Mouse (Mus musculus): ENCODE measurements around the gene Lrrc10. TPM values are rescaled to one million over a fixed set of nuclear protein-coding genes. Genes with fewer than 3 reads are reported as not detected.

Gene Lrrc10
- polyA plus RNA-seq, 1 experiment from 2014 or later = not detected

GRCm38 (mm10) chr10:117005707-117006464 is 39.3 kb upstream of the Lrrc10 start:
- Histone ChIP-seq H3K27me3 (ENCODE audit: insufficient read depth, low read length) (no peaks in the 10 kb centered on the region), H3K27ac (ENCODE audit: low read depth) (no peak overlapping the region), H3K9ac (replicated peaks) (no peak overlapping the region), H3K4me3 (ENCODE audit: low read depth, low read length) (no peak overlapping the region), H3K9me3 (ENCODE audit: low read length) (no peaks in the 10 kb centered on the region), H3K36me3 (replicated peaks; ENCODE audit: insufficient read depth, low read length) (no peaks in the 10 kb centered on the region), H3K4me2 (ENCODE audit: low read depth, low read length) (no peak overlapping the region), H3K4me1 (ENCODE audit: insufficient read depth) (no peaks in the 10 kb centered on the region)
- DNase-seq (no peak), ATAC-seq (no peak)
- TF ChIP-seq CTCF (IDR thresholded peaks at IDR 0.05; ENCODE audit: low read depth) (no peak), EP300 (IDR thresholded peaks at IDR 0.05; ENCODE audit: low read depth) (no peak)
- 64% methylated on average over 12 of the region's 12 CpGs for WGBS (ENCODE audit: insufficient replicate concordance)

DNA sequence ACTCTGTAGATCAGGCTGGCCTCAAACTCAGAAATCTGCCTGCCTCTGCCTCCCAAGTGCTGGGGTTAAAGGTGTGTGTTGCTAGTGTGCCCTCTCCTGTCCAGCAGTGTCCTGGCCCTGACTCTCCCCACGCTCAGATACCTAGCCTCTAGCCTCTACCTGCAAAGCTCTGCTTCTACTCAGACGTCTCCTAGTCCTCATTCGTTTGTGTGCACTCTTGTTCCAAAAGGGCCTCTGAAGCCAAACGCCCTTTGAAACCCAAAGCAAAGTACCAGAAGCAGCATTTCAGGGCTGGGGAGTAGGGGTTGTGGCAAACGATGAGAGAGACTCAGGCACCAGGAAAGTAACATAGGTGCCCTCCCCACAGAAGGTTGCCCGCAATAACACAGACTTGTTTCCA is 35.5 kb upstream of the Lrrc10 start:
- DNase-seq (no peak), ATAC-seq (no peak)
- H3K9me3 ChIP-seq (ENCODE audit: low read length) = no peaks in the 10 kb centered on the region
- H3K27me3 ChIP-seq (ENCODE audit: insufficient read depth, low read length) = no peaks in the 10 kb centered on the region
- H3K9ac ChIP-seq (replicated peaks) = no peak overlapping the region
- H3K4me2 ChIP-seq (ENCODE audit: low read depth, low read length) = no peak overlapping the region
- no peak for TF ChIP-seq CTCF (IDR thresholded peaks at IDR 0.05; ENCODE audit: low read depth)
- no peak for TF ChIP-seq EP300 (IDR thresholded peaks at IDR 0.05; ENCODE audit: low read depth)
- H3K36me3 ChIP-seq (replicated peaks; ENCODE audit: insufficient read depth, low read length) = no peaks in the 10 kb centered on the region
- H3K4me3 ChIP-seq (ENCODE audit: low read depth, low read length) = no peak overlapping the region
- H3K4me1 ChIP-seq (ENCODE audit: insufficient read depth) = no peaks in the 10 kb centered on the region
- WGBS (ENCODE audit: insufficient replicate concordance) = 73% methylated on average over 6 of the region's 6 CpGs
- H3K27ac ChIP-seq (ENCODE audit: low read depth) = no peak overlapping the region

GRCm38 (mm10) chr10:117011047-117011446 is 34.1 kb upstream of the Lrrc10 start:
- no peak overlapping the region for H3K9ac ChIP-seq (replicated peaks)
- no peaks in the 10 kb centered on the region for H3K4me1 ChIP-seq (ENCODE audit: insufficient read depth)
- DNase-seq (no peak), ATAC-seq (no peak)
- H3K36me3 ChIP-seq (replicated peaks; ENCODE audit: insufficient read depth, low read length) = no peaks in the 10 kb centered on the region
- no peak overlapping the region for H3K27ac ChIP-seq (ENCODE audit: low read depth)
- TF ChIP-seq CTCF (IDR thresholded peaks at IDR 0.05; ENCODE audit: low read depth) = no peak
- TF ChIP-seq EP300 (IDR thresholded peaks at IDR 0.05; ENCODE audit: low read depth) = no peak
- no peaks in the 10 kb centered on the region for H3K9me3 ChIP-seq (ENCODE audit: low read length)
- no peaks in the 10 kb centered on the region for H3K27me3 ChIP-seq (ENCODE audit: insufficient read depth, low read length)
- no peak overlapping the region for H3K4me3 ChIP-seq (ENCODE audit: low read depth, low read length)
- no peak overlapping the region for H3K4me2 ChIP-seq (ENCODE audit: low read depth, low read length)
- WGBS (ENCODE audit: insufficient replicate concordance) = 68% methylated on average over 8 of the region's 8 CpGs

GRCm38 (mm10) chr10:117013689-117014390 is 31.3 kb upstream of the Lrrc10 start:
- peak; percentile 24 for DNase-seq
- ATAC-seq = no peak
- no peak overlapping the region for H3K4me3 ChIP-seq (ENCODE audit: low read depth, low read length)
- no peak overlapping the region for H3K9ac ChIP-seq (replicated peaks)
- H3K36me3 ChIP-seq (replicated peaks; ENCODE audit: insufficient read depth, low read length) = no peaks in the 10 kb centered on the region
- no peak for TF ChIP-seq CTCF (IDR thresholded peaks at IDR 0.05; ENCODE audit: low read depth)
- TF ChIP-seq EP300 (IDR thresholded peaks at IDR 0.05; ENCODE audit: low read depth) = no peak
- 36% methylated on average over 12 of the region's 12 CpGs for WGBS (ENCODE audit: insufficient replicate concordance)
- H3K27me3 ChIP-seq (ENCODE audit: insufficient read depth, low read length) = no peaks in the 10 kb centered on the region
- no peak overlapping the region for H3K4me2 ChIP-seq (ENCODE audit: low read depth, low read length)
- H3K9me3 ChIP-seq (ENCODE audit: low read length) = no peaks in the 10 kb centered on the region
- no peaks in the 10 kb centered on the region for H3K4me1 ChIP-seq (ENCODE audit: insufficient read depth)
- H3K27ac ChIP-seq (ENCODE audit: low read depth) = no peak overlapping the region

GRCm38 (mm10) chr10:117014565-117014964 is 30.6 kb upstream of the Lrrc10 start:
- H3K27me3 ChIP-seq (ENCODE audit: insufficient read depth, low read length) = no peaks in the 10 kb centered on the region
- H3K4me3 ChIP-seq (ENCODE audit: low read depth, low read length) = no peak overlapping the region
- H3K27ac ChIP-seq (ENCODE audit: low read depth) = no peak overlapping the region
- no peak overlapping the region for H3K9ac ChIP-seq (replicated peaks)
- H3K4me2 ChIP-seq (ENCODE audit: low read depth, low read length) = no peak overlapping the region
- TF ChIP-seq CTCF (IDR thresholded peaks at IDR 0.05; ENCODE audit: low read depth) (no peak), EP300 (IDR thresholded peaks at IDR 0.05; ENCODE audit: low read depth) (no peak)
- DNase-seq (no peak), ATAC-seq (no peak)
- H3K4me1 ChIP-seq (ENCODE audit: insufficient read depth) = no peaks in the 10 kb centered on the region
- 69% methylated on average over 5 of the region's 5 CpGs for WGBS (ENCODE audit: insufficient replicate concordance)
- H3K9me3 ChIP-seq (ENCODE audit: low read length) = no peaks in the 10 kb centered on the region
- H3K36me3 ChIP-seq (replicated peaks; ENCODE audit: insufficient read depth, low read length) = no peaks in the 10 kb centered on the region

GRCm38 (mm10) chr10:117018281-117018840 is 26.8 kb upstream of the Lrrc10 start:
- 72% methylated on average over 7 of the region's 7 CpGs for WGBS (ENCODE audit: insufficient replicate concordance)
- H3K4me1 ChIP-seq (ENCODE audit: insufficient read depth) = no peaks in the 10 kb centered on the region
- no peak overlapping the region for H3K9ac ChIP-seq (replicated peaks)
- ATAC-seq = no peak
- H3K27me3 ChIP-seq (ENCODE audit: insufficient read depth, low read length) = peaks cover 5% of the 10 kb centered on the region; the same call in 1 of the 2 replicates
- no peak overlapping the region for H3K4me2 ChIP-seq (ENCODE audit: low read depth, low read length)
- no peak overlapping the region for H3K4me3 ChIP-seq (ENCODE audit: low read depth, low read length)
- DNase-seq = no peak
- H3K27ac ChIP-seq (ENCODE audit: low read depth) = no peak overlapping the region
- no peaks in the 10 kb centered on the region for H3K36me3 ChIP-seq (replicated peaks; ENCODE audit: insufficient read depth, low read length)
- TF ChIP-seq EP300 (IDR thresholded peaks at IDR 0.05; ENCODE audit: low read depth) = no peak
- TF ChIP-seq CTCF (IDR thresholded peaks at IDR 0.05; ENCODE audit: low read depth) = no peak
- no peaks in the 10 kb centered on the region for H3K9me3 ChIP-seq (ENCODE audit: low read length)

All from liver, postnatal 0 days (tissue).